Mouse (Mus musculus): ENCODE results near the gene Rgs9. TPM values are rescaled to one million over a fixed set of nuclear protein-coding genes. Genes with fewer than 3 reads are reported as not detected.

Rgs9 gene
- polyA plus RNA-seq, 1 experiment, result 2.9 TPM

DNA sequence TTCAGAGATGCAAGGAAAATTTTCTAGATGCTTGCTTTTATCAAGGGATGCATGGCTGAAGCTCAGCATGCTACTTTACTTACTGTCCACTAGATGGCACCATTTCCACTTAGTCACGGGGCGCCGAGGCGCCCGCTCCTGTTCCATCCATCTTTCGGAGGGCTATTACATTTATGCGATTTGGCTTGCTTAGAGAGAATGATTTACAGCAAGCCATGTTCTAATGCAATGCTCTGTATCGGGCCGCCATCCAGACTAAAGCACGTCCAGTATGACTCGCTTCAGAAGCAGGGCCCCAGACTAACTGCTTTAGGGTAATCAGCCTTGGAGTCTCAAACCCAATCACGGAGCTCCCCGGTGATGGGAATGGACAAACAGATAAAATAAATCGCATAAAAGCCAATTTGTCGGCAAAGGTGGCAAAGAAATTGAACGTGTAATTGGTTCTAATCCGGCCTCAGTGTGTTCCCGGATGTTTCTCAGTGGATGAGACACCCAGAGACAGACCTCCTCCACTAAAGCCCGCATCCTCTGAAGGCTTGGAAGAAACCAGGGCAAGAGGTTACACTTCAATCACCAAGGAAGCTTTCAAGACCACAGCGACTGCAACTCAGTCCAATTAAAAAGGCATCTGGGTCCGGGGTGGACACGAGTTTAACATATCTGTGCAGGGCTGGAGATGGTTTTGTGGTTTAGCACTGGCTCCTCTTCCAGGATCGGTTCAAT lies 53.1 kb downstream of the Rgs9 start:
- Histone ChIP-seq H3K27ac (ENCODE audit: insufficient read depth, low read depth, low read length) (no peak overlapping the region), H3K36me3 (ENCODE audit: control insufficient read depth, insufficient read depth, low read length) (no peaks in the 10 kb centered on the region), H3K27me3 (ENCODE audit: control insufficient read depth, insufficient read depth, low read length) (no peaks in the 10 kb centered on the region), H3K4me1 (ENCODE audit: control insufficient read depth, insufficient read depth, insufficient read length, low read length) (no peaks in the 10 kb centered on the region; the same call in 1 of the 2 replicates), H3K4me3 (ENCODE audit: low read depth, low read length) (no peak overlapping the region)
- TF ChIP-seq POLR2A (IDR thresholded peaks at IDR 0.05; ENCODE audit: low read depth, low read length) (no peak), CTCF (IDR thresholded peaks at IDR 0.05; ENCODE audit: extremely low read depth, insufficient read length, insufficient replicate concordance, low read depth, low read length) (peak; percentile 95)
- 28% methylated on average over 23 of the region's 23 CpGs for WGBS

DNA sequence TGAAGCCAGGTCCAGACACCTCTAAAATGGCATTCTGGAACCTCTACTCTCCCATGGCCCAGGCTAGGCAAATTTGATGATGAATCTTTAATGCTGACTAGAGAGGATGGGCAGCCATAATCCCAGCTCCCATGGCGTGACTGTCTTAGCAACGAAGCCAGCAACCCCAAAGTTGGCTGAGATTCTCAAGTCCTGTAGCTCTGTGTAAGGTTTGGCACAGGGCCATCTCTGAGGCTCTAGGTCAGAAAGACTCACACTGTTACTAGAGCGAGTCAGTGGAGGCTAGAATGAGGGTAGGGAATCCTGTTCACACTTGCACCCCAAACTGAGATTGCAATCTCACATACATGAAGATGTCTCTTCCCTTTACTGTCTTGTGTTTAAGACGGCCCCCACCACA lies 57.8 kb downstream of the Rgs9 start:
- Histone ChIP-seq H3K4me3 (ENCODE audit: low read depth, low read length) (no peak overlapping the region), H3K36me3 (ENCODE audit: control insufficient read depth, insufficient read depth, low read length) (no peaks in the 10 kb centered on the region), H3K27ac (ENCODE audit: insufficient read depth, low read depth, low read length) (no peak overlapping the region), H3K27me3 (ENCODE audit: control insufficient read depth, insufficient read depth, low read length) (no peaks in the 10 kb centered on the region), H3K4me1 (ENCODE audit: control insufficient read depth, insufficient read depth, insufficient read length, low read length) (peaks cover 2% of the 10 kb centered on the region; the same call in 1 of the 2 replicates)
- TF ChIP-seq CTCF (IDR thresholded peaks at IDR 0.05; ENCODE audit: extremely low read depth, insufficient read length, insufficient replicate concordance, low read depth, low read length) (no peak), POLR2A (IDR thresholded peaks at IDR 0.05; ENCODE audit: low read depth, low read length) (no peak)
- WGBS, result 50% methylated on average over 4 of the region's 4 CpGs

DNA sequence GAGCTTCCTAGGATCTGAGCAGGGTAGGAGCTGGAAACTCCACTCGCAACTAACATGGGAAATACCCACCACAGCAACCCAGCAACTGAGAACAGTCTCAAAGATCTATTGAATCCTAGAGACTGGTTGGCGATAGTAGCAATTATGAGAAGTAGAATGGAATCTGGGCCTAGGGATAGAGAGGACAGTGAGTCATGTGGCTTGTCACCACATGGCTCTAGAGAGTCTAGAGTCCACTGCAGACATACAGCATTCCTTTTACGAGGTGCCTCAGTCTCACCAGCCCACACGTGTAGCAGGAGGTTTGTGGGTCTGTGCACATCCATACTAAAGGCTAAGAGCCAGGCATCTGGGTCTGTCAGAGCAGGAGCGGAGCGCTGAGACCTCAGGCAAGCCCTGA lies 59.3 kb downstream of the Rgs9 start:
- TF ChIP-seq POLR2A (IDR thresholded peaks at IDR 0.05; ENCODE audit: low read depth, low read length), result no peak
- TF ChIP-seq CTCF (IDR thresholded peaks at IDR 0.05; ENCODE audit: extremely low read depth, insufficient read length, insufficient replicate concordance, low read depth, low read length), result no peak
- Histone ChIP-seq H3K27ac (ENCODE audit: insufficient read depth, low read depth, low read length) (no peak overlapping the region), H3K4me3 (ENCODE audit: low read depth, low read length) (no peak overlapping the region), H3K36me3 (ENCODE audit: control insufficient read depth, insufficient read depth, low read length) (no peaks in the 10 kb centered on the region), H3K27me3 (ENCODE audit: control insufficient read depth, insufficient read depth, low read length) (no peaks in the 10 kb centered on the region), H3K4me1 (ENCODE audit: control insufficient read depth, insufficient read depth, insufficient read length, low read length) (peaks cover 2% of the 10 kb centered on the region; the same call in 1 of the 2 replicates)
- 67% methylated on average over 6 of the region's 6 CpGs for WGBS

DNA sequence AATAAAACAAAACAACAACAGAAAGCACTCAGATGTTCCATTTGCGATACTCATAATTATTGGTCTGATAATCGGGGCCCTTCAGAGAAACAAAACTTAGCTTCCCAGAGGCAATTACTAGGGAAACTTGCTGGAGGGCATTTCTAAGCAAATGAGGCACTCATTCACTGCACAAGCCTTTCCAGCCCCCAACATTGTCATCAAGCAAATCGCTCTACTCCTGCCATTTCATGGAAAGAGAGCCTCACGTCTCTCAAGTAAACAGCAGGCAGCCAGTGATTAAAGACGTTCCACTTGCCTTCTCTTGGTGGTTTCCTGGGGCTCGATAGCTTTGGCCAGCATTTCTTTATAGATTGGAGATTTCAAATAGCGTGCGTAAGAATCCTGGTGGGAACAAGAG lies 60.1 kb downstream of the Rgs9 start:
- no peaks in the 10 kb centered on the region for H3K27me3 ChIP-seq (ENCODE audit: control insufficient read depth, insufficient read depth, low read length)
- no peaks in the 10 kb centered on the region for H3K36me3 ChIP-seq (ENCODE audit: control insufficient read depth, insufficient read depth, low read length)
- no peak for TF ChIP-seq POLR2A (IDR thresholded peaks at IDR 0.05; ENCODE audit: low read depth, low read length)
- TF ChIP-seq CTCF (IDR thresholded peaks at IDR 0.05; ENCODE audit: extremely low read depth, insufficient read length, insufficient replicate concordance, low read depth, low read length), result no peak
- 73% methylated on average over 8 of the region's 8 CpGs for WGBS
- H3K4me1 ChIP-seq (ENCODE audit: control insufficient read depth, insufficient read depth, insufficient read length, low read length), result peaks cover 2% of the 10 kb centered on the region; the same call in 1 of the 2 replicates
- H3K4me3 ChIP-seq (ENCODE audit: low read depth, low read length), result no peak overlapping the region
- H3K27ac ChIP-seq (ENCODE audit: insufficient read depth, low read depth, low read length), result no peak overlapping the region

DNA sequence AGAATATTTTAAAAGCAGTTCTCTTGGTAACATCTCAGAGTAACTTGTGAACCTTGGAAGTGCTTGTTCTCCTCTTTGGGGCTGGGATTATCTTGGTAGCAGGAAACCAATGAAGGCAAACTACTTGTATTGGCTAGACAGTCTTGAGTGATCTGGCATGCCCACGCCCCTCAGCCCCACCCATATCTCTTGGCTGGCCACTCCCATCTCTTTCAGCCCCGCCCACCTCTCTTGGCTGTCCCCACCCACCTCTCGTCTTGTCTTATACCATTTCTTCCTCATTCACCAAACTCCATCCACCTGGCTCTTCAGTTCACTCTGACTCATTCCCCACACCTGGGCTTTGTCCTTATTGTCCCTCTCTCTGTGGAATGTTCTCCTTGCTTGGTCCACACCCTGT lies 64.3 kb downstream of the Rgs9 start:
- Histone ChIP-seq H3K4me3 (ENCODE audit: low read depth, low read length) (no peak overlapping the region), H3K27me3 (ENCODE audit: control insufficient read depth, insufficient read depth, low read length) (no peaks in the 10 kb centered on the region), H3K27ac (ENCODE audit: insufficient read depth, low read depth, low read length) (no peak overlapping the region), H3K4me1 (ENCODE audit: control insufficient read depth, insufficient read depth, insufficient read length, low read length) (no peaks in the 10 kb centered on the region), H3K36me3 (ENCODE audit: control insufficient read depth, insufficient read depth, low read length) (no peaks in the 10 kb centered on the region)
- TF ChIP-seq POLR2A (IDR thresholded peaks at IDR 0.05; ENCODE audit: low read depth, low read length), result no peak
- TF ChIP-seq CTCF (IDR thresholded peaks at IDR 0.05; ENCODE audit: extremely low read depth, insufficient read length, insufficient replicate concordance, low read depth, low read length), result no peak
- 37% methylated on average over 3 of the region's 3 CpGs for WGBS

DNA sequence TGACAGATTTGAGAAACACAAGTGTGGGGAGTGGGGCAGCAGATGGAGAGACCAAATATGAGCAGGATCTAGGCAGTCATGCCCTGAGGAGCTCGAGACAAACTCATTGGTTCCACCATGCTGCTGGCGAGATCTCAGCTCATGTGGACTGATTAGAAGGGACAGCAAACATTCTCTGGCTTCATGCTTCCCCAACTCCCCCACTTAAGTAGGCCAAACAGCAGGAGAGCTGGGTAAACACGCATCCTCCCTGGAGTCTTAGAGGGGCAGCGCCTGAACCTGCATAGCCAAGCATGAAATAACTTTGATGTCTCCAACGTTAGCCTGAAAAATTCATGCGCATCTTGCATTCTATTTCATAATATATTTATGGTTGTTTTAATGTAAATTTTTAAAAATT lies 65.1 kb downstream of the Rgs9 start:
- no peak for TF ChIP-seq CTCF (IDR thresholded peaks at IDR 0.05; ENCODE audit: extremely low read depth, insufficient read length, insufficient replicate concordance, low read depth, low read length)
- TF ChIP-seq POLR2A (IDR thresholded peaks at IDR 0.05; ENCODE audit: low read depth, low read length), result no peak
- no peaks in the 10 kb centered on the region for H3K27me3 ChIP-seq (ENCODE audit: control insufficient read depth, insufficient read depth, low read length)
- H3K4me1 ChIP-seq (ENCODE audit: control insufficient read depth, insufficient read depth, insufficient read length, low read length), result no peaks in the 10 kb centered on the region
- no peak overlapping the region for H3K4me3 ChIP-seq (ENCODE audit: low read depth, low read length)
- 83% methylated on average over 6 of the region's 6 CpGs for WGBS
- H3K36me3 ChIP-seq (ENCODE audit: control insufficient read depth, insufficient read depth, low read length), result no peaks in the 10 kb centered on the region
- H3K27ac ChIP-seq (ENCODE audit: insufficient read depth, low read depth, low read length), result no peak overlapping the region

DNA sequence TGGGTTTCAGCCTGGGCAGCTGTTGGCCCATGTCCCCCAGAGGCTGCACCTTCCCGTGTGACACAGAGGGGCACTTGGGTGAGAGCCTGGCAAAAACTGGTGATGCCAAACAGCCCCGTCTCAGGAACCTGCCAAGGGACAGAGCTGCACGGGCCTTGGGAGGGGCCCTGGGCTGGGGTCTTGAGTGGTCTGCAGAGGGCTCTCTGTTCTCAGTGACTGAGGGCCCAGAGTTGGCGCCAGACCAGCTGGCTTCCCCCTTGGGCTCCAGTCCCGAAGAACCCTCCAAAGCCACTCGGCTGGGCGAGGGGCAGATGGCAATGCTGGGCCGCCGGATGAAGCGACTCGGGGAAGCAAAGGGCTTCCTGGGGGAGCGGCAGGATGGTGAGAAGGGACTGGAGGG lies 70.8 kb downstream of the Rgs9 start:
- 88% methylated on average over 12 of the region's 12 CpGs for WGBS

More for the DNA sequence above, 70.8 kb downstream of the Rgs9 start:
- no peaks in the 10 kb centered on the region for H3K4me1 ChIP-seq (ENCODE audit: control insufficient read depth, insufficient read depth, insufficient read length, low read length)
- no peak overlapping the region for H3K4me3 ChIP-seq (ENCODE audit: low read depth, low read length)
- no peak for TF ChIP-seq CTCF (IDR thresholded peaks at IDR 0.05; ENCODE audit: extremely low read depth, insufficient read length, insufficient replicate concordance, low read depth, low read length)
- TF ChIP-seq POLR2A (IDR thresholded peaks at IDR 0.05; ENCODE audit: low read depth, low read length), result no peak
- H3K27me3 ChIP-seq (ENCODE audit: control insufficient read depth, insufficient read depth, low read length), result no peaks in the 10 kb centered on the region
- H3K36me3 ChIP-seq (ENCODE audit: control insufficient read depth, insufficient read depth, low read length), result no peaks in the 10 kb centered on the region
- H3K27ac ChIP-seq (ENCODE audit: insufficient read depth, low read depth, low read length), result no peak overlapping the region

Measured in small intestine, adult 2 months (tissue).